Mouse (Mus musculus): ENCODE data around the gene Cgnl1. TPM values are rescaled to one million over a fixed set of nuclear protein-coding genes. Genes with fewer than 3 reads are reported as not detected.

The Cgnl1 gene
- polyA plus RNA-seq, 1 experiment from 2014 or later, result 33.8 TPM

- 66% methylated on average over 11 of the region's 11 CpGs for WGBS
- DNase-seq (ENCODE audit: low spot score), result no peak
- peak overlapping the region; percentile 10; the same call in 1 of the 2 replicates for H3K27ac ChIP-seq
These were observed 92.1 kb downstream of the Cgnl1 start for GRCm38 (mm10) chr9:71679103-71679815.

GRCm38 (mm10) chr9:71676988-71677688 is 94.3 kb downstream of the Cgnl1 start:
- Histone ChIP-seq H3K9ac (ENCODE audit: low read depth, low read length) (no peak overlapping the region), H3K27me3 (ENCODE audit: insufficient read depth, low read length) (no peaks in the 10 kb centered on the region), H3K36me3 (ENCODE audit: insufficient read depth, low read length) (no peaks in the 10 kb centered on the region; the same call in 1 of the 2 replicates), H3K4me1 (replicated peaks; ENCODE audit: insufficient read depth, low read length) (peaks cover 14% of the 10 kb centered on the region), H3K27ac (peak overlapping the region; percentile 42), H3K4me2 (ENCODE audit: low read length) (no peak overlapping the region), H3K9me3 (replicated peaks; ENCODE audit: low read length) (no peaks in the 10 kb centered on the region; the same call in 1 of the 2 replicates), H3K4me3 (replicated peaks; ENCODE audit: low read depth, low read length) (no peak overlapping the region)
- 54% methylated on average over 5 of the region's 5 CpGs for WGBS
- no peak for TF ChIP-seq CTCF (IDR thresholded peaks at IDR 0.05; ENCODE audit: low read depth)
- ATAC-seq (replicated peaks; ENCODE audit: low FRiP score, low read depth) (no peak), DNase-seq (ENCODE audit: low spot score) (peak; percentile 76)

More at GRCm38 (mm10) chr9:71679103-71679815, 92.1 kb downstream of the Cgnl1 start:
- no peak for ATAC-seq (replicated peaks; ENCODE audit: low FRiP score, low read depth)
- no peaks in the 10 kb centered on the region for H3K27me3 ChIP-seq (ENCODE audit: insufficient read depth, low read length)
- H3K4me2 ChIP-seq (ENCODE audit: low read length), result no peak overlapping the region
- H3K4me3 ChIP-seq (replicated peaks; ENCODE audit: low read depth, low read length), result no peak overlapping the region
- no peaks in the 10 kb centered on the region for H3K9me3 ChIP-seq (replicated peaks; ENCODE audit: low read length)
- no peak for TF ChIP-seq CTCF (IDR thresholded peaks at IDR 0.05; ENCODE audit: low read depth)
- H3K4me1 ChIP-seq (replicated peaks; ENCODE audit: insufficient read depth, low read length), result peaks cover 14% of the 10 kb centered on the region
- no peak overlapping the region for H3K9ac ChIP-seq (ENCODE audit: low read depth, low read length)
- no peaks in the 10 kb centered on the region for H3K36me3 ChIP-seq (ENCODE audit: insufficient read depth, low read length)

- H3K4me1 ChIP-seq (replicated peaks; ENCODE audit: insufficient read depth, low read length), result peaks cover 14% of the 10 kb centered on the region
- H3K36me3 ChIP-seq (ENCODE audit: insufficient read depth, low read length), result no peaks in the 10 kb centered on the region; the same call in 1 of the 2 replicates
- ATAC-seq (replicated peaks; ENCODE audit: low FRiP score, low read depth), result no peak
- TF ChIP-seq CTCF (IDR thresholded peaks at IDR 0.05; ENCODE audit: low read depth), result no peak
- no peak overlapping the region for H3K4me2 ChIP-seq (ENCODE audit: low read length)
- 75% methylated on average over 3 of the region's 3 CpGs for WGBS
- H3K9ac ChIP-seq (ENCODE audit: low read depth, low read length), result no peak overlapping the region
- DNase-seq (ENCODE audit: low spot score), result no peak
- H3K4me3 ChIP-seq (replicated peaks; ENCODE audit: low read depth, low read length), result no peak overlapping the region
- H3K27me3 ChIP-seq (ENCODE audit: insufficient read depth, low read length), result no peaks in the 10 kb centered on the region
- H3K27ac ChIP-seq, result peak overlapping the region; percentile 38; the same call in 1 of the 2 replicates
- no peaks in the 10 kb centered on the region; the same call in 1 of the 2 replicates for H3K9me3 ChIP-seq (replicated peaks; ENCODE audit: low read length)
These were observed 95.5 kb downstream of the Cgnl1 start for GRCm38 (mm10) chr9:71675799-71676414.

- no peak for DNase-seq (ENCODE audit: low spot score)
- WGBS, result 77% methylated on average over 2 of the region's 2 CpGs
- no peak overlapping the region for H3K4me3 ChIP-seq (replicated peaks; ENCODE audit: low read depth, low read length)
- no peak; the same call in 1 of the 2 replicates for ATAC-seq (replicated peaks; ENCODE audit: low FRiP score, low read depth)
- no peak overlapping the region for H3K9ac ChIP-seq (ENCODE audit: low read depth, low read length)
- H3K27ac ChIP-seq, result no peak overlapping the region
- no peaks in the 10 kb centered on the region; the same call in 1 of the 2 replicates for H3K9me3 ChIP-seq (replicated peaks; ENCODE audit: low read length)
- no peaks in the 10 kb centered on the region; the same call in 1 of the 2 replicates for H3K36me3 ChIP-seq (ENCODE audit: insufficient read depth, low read length)
- no peak for TF ChIP-seq CTCF (IDR thresholded peaks at IDR 0.05; ENCODE audit: low read depth)
- no peak overlapping the region for H3K4me2 ChIP-seq (ENCODE audit: low read length)
- H3K4me1 ChIP-seq (replicated peaks; ENCODE audit: insufficient read depth, low read length), result peaks cover 14% of the 10 kb centered on the region
- H3K27me3 ChIP-seq (ENCODE audit: insufficient read depth, low read length), result no peaks in the 10 kb centered on the region
These were observed 96.2 kb downstream of the Cgnl1 start for GRCm38 (mm10) chr9:71675216-71675615.

GRCm38 (mm10) chr9:71674476-71674875 is 96.9 kb downstream of the Cgnl1 start:
- H3K4me2 ChIP-seq (ENCODE audit: low read length), result no peak overlapping the region
- no peak overlapping the region for H3K4me3 ChIP-seq (replicated peaks; ENCODE audit: low read depth, low read length)
- no peak for TF ChIP-seq CTCF (IDR thresholded peaks at IDR 0.05; ENCODE audit: low read depth)
- H3K4me1 ChIP-seq (replicated peaks; ENCODE audit: insufficient read depth, low read length), result peaks cover 14% of the 10 kb centered on the region
- ATAC-seq (replicated peaks; ENCODE audit: low FRiP score, low read depth) (no peak), DNase-seq (ENCODE audit: low spot score) (no peak)
- H3K9me3 ChIP-seq (replicated peaks; ENCODE audit: low read length), result no peaks in the 10 kb centered on the region; the same call in 1 of the 2 replicates
- H3K36me3 ChIP-seq (ENCODE audit: insufficient read depth, low read length), result no peaks in the 10 kb centered on the region; the same call in 1 of the 2 replicates
- H3K9ac ChIP-seq (ENCODE audit: low read depth, low read length), result no peak overlapping the region
- no peaks in the 10 kb centered on the region for H3K27me3 ChIP-seq (ENCODE audit: insufficient read depth, low read length)
- 44% methylated on average over 5 of the region's 5 CpGs for WGBS
- H3K27ac ChIP-seq, result no peak overlapping the region

- Histone ChIP-seq H3K36me3 (ENCODE audit: insufficient read depth, low read length) (no peaks in the 10 kb centered on the region; the same call in 1 of the 2 replicates), H3K4me3 (replicated peaks; ENCODE audit: low read depth, low read length) (no peak overlapping the region), H3K27me3 (ENCODE audit: insufficient read depth, low read length) (no peaks in the 10 kb centered on the region), H3K4me2 (ENCODE audit: low read length) (no peak overlapping the region), H3K4me1 (replicated peaks; ENCODE audit: insufficient read depth, low read length) (peaks cover 8% of the 10 kb centered on the region), H3K9me3 (replicated peaks; ENCODE audit: low read length) (no peaks in the 10 kb centered on the region; the same call in 1 of the 2 replicates), H3K9ac (ENCODE audit: low read depth, low read length) (no peak overlapping the region), H3K27ac (no peak overlapping the region)
- WGBS, result 100% methylated on average over 4 of the region's 4 CpGs
- ATAC-seq (replicated peaks; ENCODE audit: low FRiP score, low read depth) (no peak), DNase-seq (ENCODE audit: low spot score) (no peak)
- peak; percentile 33; the same call in 1 of the 2 replicates for TF ChIP-seq CTCF (IDR thresholded peaks at IDR 0.05; ENCODE audit: low read depth)
These were observed 98.9 kb downstream of the Cgnl1 start for GRCm38 (mm10) chr9:71672495-71672894.

Measured in kidney, postnatal 0 days (tissue).